Mouse (Mus musculus) spleen, adult 2 months (tissue): ENCODE measurements at regions not wholly inside any gene's neighbourhood (a gene's known extent, or its start where the extent isn't known, plus 50 kb on each side); places are given as distances from the start of the nearest gene placed in this dataset.

ENCODE experiments used
- CTCF ChIP-seq: fragments of 200-500 bp; IDR thresholded peaks from 2 replicates; pipeline ENCODE4 v1.5.1; 2011; ENCODE audit warnings: mild to moderate bottlenecking, inconsistent platforms; ENCODE audit not compliant: insufficient read depth, insufficient read length, insufficient replicate concordance; ENCODE audit errors: extremely low read depth
- POLR2A ChIP-seq: fragments of 200-500 bp; IDR thresholded peaks from 2 replicates; pipeline ENCODE4 v1.6.1; 2011; ENCODE audit warnings: low read depth, low read length, inconsistent platforms

- TF ChIP-seq CTCF, result no peak
- no peak for TF ChIP-seq POLR2A
Observed at GRCm38 (mm10) chr4:72379515-72379914, 178.8 kb upstream of the Tle1 start.
